Mouse (Mus musculus) testis, adult 10 weeks (tissue): ENCODE measurements around the gene Alg9. TPM values are rescaled to one million over a fixed set of nuclear protein-coding genes. Genes with fewer than 3 reads are reported as not detected.

ENCODE experiments used
- polyA plus RNA-seq: library from polyadenylated mRNA; stranded (reverse); fragments of 350-450 nt; fragmentation: Illumina TruSeq; extraction: RNeasy Lipid Tissue Mini Kit (QIAGEN cat#74804); gene quantifications from one replicate; pipeline ENCODE4 v1.2.3, GENCODE M21; 2014; ENCODE audit warnings: low read depth, low replicate concordance

Gene Alg9
- 18.6 TPM for polyA plus RNA-seq

DNA sequence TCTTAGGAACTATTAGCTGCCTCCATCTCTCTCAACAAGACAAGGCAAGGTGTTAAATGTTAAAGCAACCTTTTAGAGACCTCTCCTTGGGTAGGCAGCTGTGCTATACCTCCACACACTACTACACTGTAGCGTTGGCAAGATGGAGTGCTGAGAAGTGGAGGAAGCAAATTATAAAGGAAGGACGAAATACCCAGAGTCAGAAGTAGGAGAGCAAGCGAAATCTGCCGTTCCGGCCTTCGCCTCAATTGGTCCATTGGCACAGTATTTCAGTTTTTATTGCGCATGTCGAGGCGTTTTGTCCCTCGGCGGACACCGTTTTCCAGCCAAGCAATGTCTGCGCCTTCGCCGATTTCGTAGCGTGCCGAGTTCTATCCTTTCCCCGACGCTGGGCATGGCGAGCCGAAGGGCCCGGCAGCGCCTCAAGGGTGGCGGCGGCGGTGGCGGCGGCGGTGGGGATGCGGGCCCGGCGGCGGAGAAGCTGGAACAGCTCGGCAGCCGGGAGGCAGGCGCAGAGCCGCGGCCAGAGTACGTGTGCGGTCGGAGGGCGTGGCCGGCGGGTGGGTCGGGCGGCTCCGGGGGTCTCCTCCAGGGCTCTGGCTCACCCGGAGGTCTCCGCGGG lies at the start of gene Alg9, which contains the start of gene 1110032A03Rik:
Gene Alg9 (plus strand): TSS at position 29 of the 622 bp plus-strand sequence.
Gene 1110032A03Rik (minus strand): TSS at position 530 of the 622 bp plus-strand sequence.

GRCm38 (mm10) chr9:50738914-50739870 lies 35.6 kb upstream of the Alg9 start, which contains the start of gene Dixdc1:
Gene Dixdc1, minus strand, starts transcription at chr9:50739517.

GRCm38 (mm10) chr9:50746214-50746677 lies 28.6 kb upstream of the Alg9 start, which contains the start of gene 2310030G06Rik:
Gene 2310030G06Rik, minus strand, starts transcription at chr9:50746536.

DNA sequence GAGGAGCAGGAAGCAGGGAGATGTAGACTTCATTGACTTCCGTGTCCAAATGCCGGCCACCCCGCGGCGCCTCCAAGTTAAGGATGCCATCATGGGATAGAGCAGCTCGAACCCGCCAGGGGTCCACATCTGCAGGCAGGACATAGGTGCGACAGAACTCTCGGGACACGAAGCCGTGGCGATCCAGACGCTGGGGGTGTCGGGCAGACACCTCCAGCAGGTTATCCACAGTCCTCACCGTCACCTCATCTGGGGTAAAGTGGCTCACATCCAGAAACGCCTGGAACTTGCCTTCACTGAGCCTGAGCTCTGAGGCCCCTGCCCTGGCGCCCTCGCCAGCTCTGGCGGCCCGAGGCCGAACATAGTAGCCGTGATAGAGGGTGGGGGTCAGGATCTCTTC lies 23.5 kb upstream of the Alg9 start, which contains the start of gene Cryab:
Gene Cryab (plus strand): TSS at position 3 of the 400 bp plus-strand sequence.

GRCm38 (mm10) chr9:50752054-50752602 lies 22.7 kb upstream of the Alg9 start, which contains the start of gene Hspb2:
Gene Hspb2, minus strand, starts transcription at chr9:50752354.

GRCm38 (mm10) chr9:50768107-50769002 lies 6.5 kb upstream of the Alg9 start, which contains the start of gene Fdxacb1:
Gene Fdxacb1, plus strand, starts transcription at chr9:50768236.

GRCm38 (mm10) chr9:50845081-50845480 lies 70.3 kb downstream of the Alg9 start, which contains the start of gene Ppp2r1b:
Gene Ppp2r1b, plus strand, starts transcription at chr9:50845301.

Other genes starting within 250 kb of the Alg9 start
- 24.8 TPM for gene Pts, start 246.3 kb upstream of the Alg9 start, polyA plus RNA-seq
- 7.0 TPM for gene Il18, start 220.2 kb upstream of the Alg9 start, polyA plus RNA-seq
- 1.7 TPM for gene Bco2, start 219.8 kb upstream of the Alg9 start, polyA plus RNA-seq
- gene Tex12, start 213.7 kb upstream of the Alg9 start, polyA plus RNA-seq: 102 TPM
- 60.8 TPM for gene Sdhd, start 171.2 kb upstream of the Alg9 start, polyA plus RNA-seq
- 229 TPM for gene Timm8b, start 171.1 kb upstream of the Alg9 start, polyA plus RNA-seq
- gene Pih1d2, start 157.7 kb upstream of the Alg9 start, polyA plus RNA-seq: 122 TPM
- 58.4 TPM for gene Nkapd1, start 157.6 kb upstream of the Alg9 start, polyA plus RNA-seq
- gene Dlat, start 115.2 kb upstream of the Alg9 start, polyA plus RNA-seq: 146 TPM
- 26.9 TPM for gene Dixdc1, start 35.5 kb upstream of the Alg9 start, polyA plus RNA-seq
- gene 2310030G06Rik, start 28.5 kb upstream of the Alg9 start, polyA plus RNA-seq: 2.8 TPM
- 0.59 TPM for gene Cryab, start 23.7 kb upstream of the Alg9 start, polyA plus RNA-seq
- gene Hspb2, start 22.7 kb upstream of the Alg9 start, polyA plus RNA-seq: not detected
- gene Fdxacb1, start 6.8 kb upstream of the Alg9 start, polyA plus RNA-seq: 6.0 TPM
- 1,021 TPM for gene 1110032A03Rik, start 501 bp downstream of the Alg9 start, polyA plus RNA-seq
- gene Ppp2r1b, start 70.3 kb downstream of the Alg9 start, polyA plus RNA-seq: 126 TPM
- gene Sik2, start 234.1 kb downstream of the Alg9 start, polyA plus RNA-seq: 28.5 TPM